Mouse (Mus musculus) bone marrow macrophage, adult 2 months (primary cell): Measurements from ENCODE around the gene Flvcr2.

ENCODE experiments used
- CTCF ChIP-seq: IDR thresholded peaks from 2 replicates; pipeline ENCODE4 v1.5.1; 2012; ENCODE audit warnings: low read depth, mild to moderate bottlenecking, low read length, moderate library complexity
- POLR2A ChIP-seq: IDR thresholded peaks from 2 replicates; pipeline ENCODE4 v1.6.1; 2012; ENCODE audit warnings: mild to moderate bottlenecking, low read depth, low read length, borderline replicate concordance

DNA sequence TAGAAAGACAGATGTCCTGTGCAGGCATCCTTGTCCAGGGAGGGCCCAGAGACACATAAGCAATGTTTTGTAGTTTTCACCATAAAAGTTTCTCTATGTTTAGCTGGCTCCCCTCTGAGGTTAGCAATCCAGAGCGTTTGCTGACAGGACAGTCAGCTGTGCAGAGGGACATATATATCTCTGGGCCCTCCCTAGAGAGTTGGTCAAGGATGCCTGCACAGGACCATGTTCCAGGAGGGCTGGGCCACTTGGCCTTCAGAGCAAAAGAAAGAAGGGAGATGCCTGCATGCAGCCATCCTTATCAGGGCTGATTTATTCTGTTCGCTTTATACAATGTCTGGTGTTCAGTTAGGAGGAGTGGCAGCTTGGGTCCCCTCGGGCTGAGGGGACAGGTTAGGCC, 10.1 kb downstream of the Flvcr2 start:
- TF ChIP-seq CTCF (no peak), POLR2A (no peak)
